Mouse (Mus musculus): ENCODE data around the gene Gpr139.
A peak's percentile ranks its signal among the peaks of the same experiment; 100 is the strongest.

DNA sequence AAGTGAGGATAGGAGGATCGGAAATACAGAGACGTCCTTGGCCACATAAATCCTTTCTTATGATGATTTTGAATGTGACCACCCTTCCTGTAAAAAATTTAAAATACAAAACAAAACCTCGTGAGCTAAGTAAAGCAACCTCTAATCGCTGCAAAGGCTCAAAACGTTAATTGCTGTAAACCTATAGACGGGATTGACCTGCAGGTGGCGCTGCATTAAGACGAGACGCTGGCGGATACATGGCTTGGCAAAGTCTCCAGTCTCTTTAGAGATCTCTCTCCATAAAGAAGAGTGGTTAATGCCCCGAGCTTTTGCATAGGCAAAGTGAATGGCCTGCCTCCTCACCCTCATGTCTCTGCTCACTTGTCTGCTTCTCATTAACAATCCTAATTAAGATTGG is 2.0 kb upstream of the Gpr139 start:
- peak; percentile 66 for TF ChIP-seq CTCF (IDR thresholded peaks at IDR 0.05; ENCODE audit: low read depth)
- TF ChIP-seq EP300 (IDR thresholded peaks at IDR 0.05; ENCODE audit: low read depth): no peak

Measured in liver, embryonic 14.5 days (tissue).